Mouse (Mus musculus) heart, postnatal 0 days (tissue): Measurements from ENCODE around the gene Fer.

Experiments used
- CTCF ChIP-seq: IDR thresholded peaks from 2 replicates; pipeline ENCODE4 v1.5.1; 2016; ENCODE audit warnings: antibody characterized with exemption, control low read depth, low read depth
- EP300 ChIP-seq: IDR thresholded peaks from 2 replicates; pipeline ENCODE4 v1.6.1; 2016; ENCODE audit warnings: antibody characterized with exemption, low read depth

DNA sequence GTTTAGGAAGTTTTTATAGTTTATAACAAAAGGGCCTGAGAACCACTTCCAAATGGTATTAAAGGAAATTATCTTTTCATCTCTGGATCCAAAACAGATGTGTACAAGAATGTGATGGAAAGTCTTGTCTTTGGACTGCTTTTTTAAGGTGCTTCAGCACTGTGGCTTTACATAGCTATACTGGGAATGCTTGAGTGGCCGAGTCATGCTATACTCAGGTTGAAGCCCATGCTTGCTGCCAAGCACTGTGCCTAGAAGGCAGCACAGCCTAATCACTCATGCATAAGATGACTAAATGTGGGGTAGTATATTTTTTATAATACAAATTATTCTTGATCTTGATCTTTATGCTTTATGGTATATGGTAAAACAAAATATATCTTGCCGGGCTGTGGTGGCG is 225.0 kb downstream of the Fer start:
- TF ChIP-seq CTCF (no peak), EP300 (no peak)
